Mouse (Mus musculus) kidney, postnatal 25 days (tissue): ENCODE measurements around the gene Gmeb1.
A peak's percentile ranks its signal among the peaks of the same experiment; 100 is the strongest.
"Not testable (repeated sequence)": the region's sequence is repeated elsewhere in the genome, so short reads cannot be mapped to it uniquely, and the experiment has no call there.

ENCODE experiments used
- DNase-seq, 2 experiments: peaks; one replicate each; pipeline ENCODE4 v3.0.0; 2021; ENCODE audit warnings: mixed read lengths in 2 of 2

Gmeb1 gene

DNA sequence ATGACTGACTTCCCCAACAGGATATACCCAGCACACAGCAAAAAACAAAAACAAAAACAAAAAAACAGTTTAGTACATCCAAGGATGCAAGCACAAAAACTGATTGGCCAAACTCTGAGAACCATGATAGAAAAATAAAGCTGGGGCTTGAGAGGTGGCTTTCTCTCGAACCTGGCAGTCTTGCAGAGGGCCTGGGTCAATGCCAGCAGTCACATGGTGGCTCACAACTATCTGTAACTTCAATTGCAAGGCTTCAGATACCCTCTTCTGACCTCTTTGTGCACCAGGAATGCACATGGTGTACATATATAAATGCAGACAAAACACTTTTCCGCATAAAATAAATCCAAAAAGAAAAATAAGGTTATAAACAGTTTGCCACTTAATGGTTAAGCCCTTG lies 11.8 kb upstream of the Gmeb1 start:
- DNase-seq = peak; percentile 40 to 55

GRCm38 (mm10) chr4:132269740-132270560 lies 8.5 kb upstream of the Gmeb1 start:
- peak; percentile 86 to 91 for DNase-seq

DNA sequence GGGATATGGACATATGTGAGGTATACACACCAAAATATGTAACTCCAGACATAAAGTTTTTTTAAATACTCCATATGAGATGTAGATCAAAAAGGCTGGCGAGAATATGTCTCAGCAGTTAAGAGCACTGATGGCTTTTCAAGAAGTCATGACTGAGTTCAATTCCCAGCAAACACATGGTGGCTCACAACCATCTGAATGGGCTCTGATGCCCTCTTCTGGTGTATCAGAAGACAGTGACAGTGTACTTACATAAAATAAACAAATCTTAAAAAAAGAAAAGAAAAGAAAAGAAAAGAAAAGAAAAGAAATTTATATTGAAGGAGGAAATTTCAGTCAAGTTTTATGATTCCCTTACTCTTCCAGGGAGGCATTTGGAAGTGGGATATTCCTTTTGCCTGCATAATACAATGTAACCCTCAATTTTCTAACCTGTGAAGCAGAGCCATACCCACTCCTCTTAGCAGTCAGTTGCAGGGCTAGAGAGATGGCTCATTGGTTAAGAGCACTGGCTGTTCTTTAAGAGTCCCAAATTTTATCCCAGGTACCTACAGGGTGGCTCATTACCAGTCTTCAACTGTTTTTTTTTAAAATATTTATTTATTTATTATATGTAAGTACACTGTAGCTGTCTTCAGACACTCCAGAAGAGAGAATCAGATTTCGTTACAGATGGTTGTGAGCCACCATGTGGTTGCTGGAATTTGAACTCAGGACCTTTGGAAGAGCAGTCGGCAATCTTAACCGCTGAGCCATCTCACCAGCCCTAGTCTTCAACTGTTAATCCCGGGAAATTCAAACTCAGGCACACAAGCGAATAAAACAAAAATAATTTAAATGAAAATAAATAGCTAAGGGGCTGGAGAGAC lies 7.7 kb upstream of the Gmeb1 start:
- no peak for DNase-seq

DNA sequence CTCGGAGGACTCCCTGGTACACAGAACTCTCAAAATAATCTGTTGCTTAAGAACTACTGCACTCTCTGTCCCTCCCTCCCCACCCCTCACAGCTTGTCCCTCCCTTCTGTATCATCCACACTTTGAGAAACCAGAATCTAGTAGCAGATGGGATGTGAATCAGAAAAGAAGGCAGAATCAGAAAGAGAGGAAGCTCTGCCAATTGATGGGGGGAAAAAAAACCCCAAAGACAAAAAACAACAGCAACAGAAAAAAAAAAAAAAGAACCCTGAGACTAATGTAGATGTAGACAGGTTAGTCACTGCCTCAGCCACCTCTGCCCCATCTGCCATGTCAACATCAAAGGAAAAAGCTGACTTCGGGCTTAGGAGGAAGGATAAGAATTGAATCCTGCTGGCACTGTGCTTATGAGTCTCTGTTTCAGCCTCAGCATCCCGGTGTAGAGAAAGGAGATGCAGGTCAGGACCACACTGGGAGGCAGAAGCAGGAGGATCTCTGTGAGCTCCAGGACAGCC lies 5.5 kb upstream of the Gmeb1 start:
- no peak for DNase-seq

DNA sequence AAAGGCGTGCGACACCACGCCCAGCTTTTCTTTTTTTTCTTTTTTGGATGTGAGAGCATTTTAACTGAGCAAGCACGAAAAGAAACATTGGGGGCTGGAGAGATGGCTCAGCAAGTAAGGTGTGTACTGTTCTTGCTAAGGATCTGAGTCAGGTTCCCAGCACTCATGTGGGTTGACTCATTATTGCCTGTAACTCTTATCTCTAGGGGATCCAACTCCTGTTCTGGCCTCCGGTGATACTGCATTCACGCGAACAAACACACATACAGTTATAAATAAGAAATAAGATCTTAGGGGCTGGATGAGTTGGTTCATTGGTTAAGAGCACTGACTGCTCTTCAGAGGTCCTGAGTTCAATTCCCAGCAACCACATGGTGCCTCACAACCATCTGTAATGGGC lies 1.9 kb upstream of the Gmeb1 start:
- DNase-seq = no peak

- no peak for DNase-seq
These were observed 885 bp upstream of the Gmeb1 start for GRCm38 (mm10) chr4:132262358-132262616.

GRCm38 (mm10) chr4:132260404-132261379 lies 710 bp downstream of the Gmeb1 start:
- DNase-seq = peak; percentile 24 to 84

GRCm38 (mm10) chr4:132259248-132259647 lies 2.2 kb downstream of the Gmeb1 start:
- DNase-seq = no peak

- no peak for DNase-seq
These were observed 5.0 kb downstream of the Gmeb1 start for GRCm38 (mm10) chr4:132256384-132256783.

- no peak for DNase-seq
These were observed 6.4 kb downstream of the Gmeb1 start for GRCm38 (mm10) chr4:132254986-132255385.

DNA sequence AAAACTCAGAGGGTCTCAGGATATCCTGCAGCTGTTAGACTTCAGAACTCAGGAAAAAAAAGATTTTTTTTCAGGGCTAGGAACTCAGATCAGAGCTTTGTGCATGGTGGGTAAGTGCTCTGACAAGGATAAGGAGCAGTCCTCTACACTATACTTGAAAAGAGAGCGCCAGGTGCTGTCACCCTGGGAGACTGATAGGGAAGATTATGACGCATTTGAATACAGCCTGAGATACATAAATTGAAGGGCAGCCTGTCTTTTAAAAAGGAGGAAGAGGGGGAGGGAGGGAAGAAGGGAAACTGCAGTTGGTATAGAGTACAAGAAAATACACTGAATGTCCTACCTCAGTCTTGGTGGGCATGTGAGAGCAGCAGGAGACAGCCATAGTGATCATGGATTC lies 7.8 kb downstream of the Gmeb1 start:
- DNase-seq = no peak

GRCm38 (mm10) chr4:132253128-132253527 lies 8.3 kb downstream of the Gmeb1 start:
- DNase-seq = no peak

DNA sequence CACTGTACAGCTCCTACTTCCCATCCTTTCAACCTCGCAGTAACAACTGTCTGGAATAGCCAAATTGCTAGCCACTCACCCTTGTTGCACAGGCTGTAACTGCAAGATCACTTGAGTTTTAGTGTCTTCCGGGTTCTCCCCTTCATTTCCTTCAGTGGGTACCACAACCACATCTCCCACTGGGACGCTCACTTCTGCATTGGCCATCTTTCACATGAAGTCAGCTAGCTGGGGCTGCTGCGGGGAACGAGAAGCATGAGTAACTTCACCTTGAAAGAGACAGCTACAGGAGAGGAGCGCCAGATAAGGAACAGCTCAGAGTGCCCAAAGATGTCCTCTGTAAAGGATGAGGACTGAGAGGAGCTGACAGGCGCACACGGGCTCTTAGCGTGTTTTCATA lies 9.8 kb downstream of the Gmeb1 start:
- DNase-seq = no peak

GRCm38 (mm10) chr4:132247451-132247997 lies 13.9 kb downstream of the Gmeb1 start:
- no peak for DNase-seq

GRCm38 (mm10) chr4:132245643-132246042 lies 15.8 kb downstream of the Gmeb1 start:
- no peak for DNase-seq

GRCm38 (mm10) chr4:132241208-132241607 lies 20.2 kb downstream of the Gmeb1 start:
- DNase-seq = no peak

DNA sequence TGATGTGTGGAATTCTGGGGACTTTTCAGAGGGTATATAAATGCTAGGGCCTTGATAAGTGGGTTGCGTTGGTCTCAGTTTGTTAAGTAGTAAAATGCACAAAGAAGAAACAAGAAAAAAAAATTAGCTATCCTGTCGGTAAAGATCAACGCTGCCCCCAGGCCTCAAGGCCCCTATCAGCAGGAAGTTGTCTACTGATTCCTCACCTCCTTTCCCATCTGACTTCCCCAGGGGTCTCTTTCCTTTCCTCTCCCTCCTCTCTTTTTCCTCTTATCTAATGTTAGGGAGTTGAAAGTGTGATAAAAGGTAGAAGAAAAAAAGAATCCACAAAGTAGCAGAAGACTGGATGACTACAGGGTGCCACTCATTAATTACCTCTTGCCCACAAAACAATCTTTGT lies 21.0 kb downstream of the Gmeb1 start:
- no peak for DNase-seq

- DNase-seq = no peak
These were observed 23.0 kb downstream of the Gmeb1 start for GRCm38 (mm10) chr4:132238356-132238755.

DNA sequence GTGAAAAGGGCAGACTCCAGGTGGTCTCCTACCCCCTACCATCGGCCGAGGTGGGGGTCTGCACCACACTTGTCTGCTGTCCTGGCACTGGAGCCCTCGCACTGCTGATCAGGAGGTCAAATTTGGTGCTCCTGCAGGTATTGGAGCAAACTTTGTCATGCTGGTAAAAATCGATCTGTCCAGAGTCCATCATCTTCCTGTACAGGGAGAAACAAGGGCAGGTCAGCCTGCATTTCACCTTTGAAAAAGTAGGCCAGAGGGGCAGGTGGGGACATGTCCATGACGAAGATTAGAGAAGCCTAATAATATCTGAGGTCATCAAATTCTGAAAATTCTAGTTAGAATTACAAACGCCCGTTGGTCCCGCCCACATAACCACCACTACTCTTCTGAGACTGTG lies 26.7 kb downstream of the Gmeb1 start:
- DNase-seq = no peak

GRCm38 (mm10) chr4:132230422-132230821 lies 31.0 kb downstream of the Gmeb1 start:
- DNase-seq = no peak

DNA sequence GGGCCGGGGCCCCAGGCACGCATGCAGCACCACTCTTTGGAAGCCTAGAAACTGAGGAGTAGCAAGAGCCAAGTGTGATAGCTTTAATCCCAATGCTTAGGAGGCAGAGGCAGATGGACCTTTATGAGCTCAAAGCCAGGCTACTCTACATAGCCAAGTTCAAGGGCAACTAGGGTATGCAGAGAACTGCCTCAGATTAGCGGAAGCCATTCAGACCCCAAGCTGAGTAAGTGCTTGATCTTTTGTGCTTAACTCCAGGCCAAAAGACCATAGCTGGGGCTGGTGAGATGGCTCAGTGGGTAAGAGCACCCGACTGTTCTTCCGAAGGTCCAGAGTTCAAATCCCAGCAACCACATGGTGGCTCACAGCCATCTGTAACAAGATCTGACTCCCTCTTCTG lies 39.4 kb downstream of the Gmeb1 start:
- peak in 1 of 2 experiments; percentile 13 for DNase-seq

- not testable (repeated sequence) for DNase-seq
These were observed 43.0 kb downstream of the Gmeb1 start for GRCm38 (mm10) chr4:132218439-132218838.
